In the genomic region with DNA sequence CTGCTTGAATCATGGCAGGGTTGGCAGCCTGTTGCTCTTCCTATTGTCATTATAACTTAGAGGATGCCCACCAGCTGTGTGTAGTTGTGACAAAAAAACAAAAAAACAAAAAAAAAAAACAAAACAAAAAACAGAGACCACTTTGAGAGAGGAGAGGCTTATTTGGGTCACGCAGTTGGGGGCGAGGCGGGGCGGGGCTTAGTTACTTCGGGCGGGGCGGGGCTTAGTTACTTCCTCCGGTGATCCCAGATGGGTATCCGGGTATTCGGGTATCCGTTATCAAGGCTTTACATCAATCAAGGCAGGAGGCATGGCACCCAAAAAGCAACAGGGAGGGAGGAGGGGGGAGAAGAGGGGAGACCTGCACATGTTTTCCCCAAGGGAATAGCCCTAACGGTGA, we compare ENCODE assay signal across 8 mouse cellular contexts. TPM values are rescaled to one million over a fixed set of nuclear protein-coding genes. Genes with fewer than 3 reads are reported as not detected.
DNase-seq lines count a peak whose midpoint lies in the region; ATAC-seq lines count a peak whose summit lies in the region.

No protein-coding gene starts in this region.

- peaks cover 7% of the 10 kb centered on the region; the same call in 1 of the 2 replicates for H3K4me1 ChIP-seq in heart, embryonic 12.5 days (replicated peaks)
- peaks cover 28% of the 10 kb centered on the region for H3K4me1 ChIP-seq in limb, embryonic 13.5 days

- H3K4me3 ChIP-seq in heart, embryonic 12.5 days: peak overlapping the region; percentile 33
- H3K4me3 ChIP-seq in limb, embryonic 13.5 days: no peak overlapping the region

- intact Hi-C loops in heart, postnatal 14 days (cut with DNase I): no loop called here

- H3K4me2 ChIP-seq in heart, embryonic 12.5 days: peak overlapping the region; percentile 62
- peak overlapping the region; percentile 27; the same call in 1 of the 2 replicates for H3K4me2 ChIP-seq in limb, embryonic 13.5 days (replicated peaks)

- DNase-seq in heart, postnatal 14 days: no peak
- DNase-seq in retina, embryonic 14.5 days (ENCODE audit: low spot score): peak; percentile 41
- DNase-seq in retina, postnatal 1 day: no peak
- peak; percentile 60 for DNase-seq in testis, postnatal 10 days (ENCODE audit: low spot score)
- DNase-seq in spleen, adult 12 weeks (ENCODE audit: low spot score): no peak
- no peak for DNase-seq in embryo, embryonic 11 days

- H3K36me3 ChIP-seq in heart, embryonic 12.5 days: no peaks in the 10 kb centered on the region
- no peaks in the 10 kb centered on the region; the same call in 1 of the 2 replicates for H3K36me3 ChIP-seq in limb, embryonic 13.5 days

- H3K9ac ChIP-seq in heart, embryonic 12.5 days: no peak overlapping the region
- H3K9ac ChIP-seq in limb, embryonic 13.5 days: no peak overlapping the region

- H3K27me3 ChIP-seq in heart, embryonic 12.5 days (replicated peaks): no peaks in the 10 kb centered on the region
- H3K27me3 ChIP-seq in limb, embryonic 13.5 days: no peaks in the 10 kb centered on the region

- H3K27ac ChIP-seq in heart, embryonic 12.5 days (ENCODE audit: poor library complexity, severe bottlenecking): no peak overlapping the region
- H3K27ac ChIP-seq in limb, embryonic 13.5 days: peak overlapping the region; percentile 61; the same call in 1 of the 2 replicates

- WGBS in heart, embryonic 12.5 days: 26% methylated on average over 12 of the region's 12 CpGs
- WGBS in limb, embryonic 13.5 days: 36% methylated on average over 12 of the region's 12 CpGs

- ATAC-seq in heart, embryonic 12.5 days (ENCODE audit: insufficient number of reproducible peaks, low FRiP score): no peak
- ATAC-seq in limb, embryonic 13.5 days (ENCODE audit: low FRiP score, low read depth): no peak

- H3K9me3 ChIP-seq in heart, embryonic 12.5 days (replicated peaks): no peaks in the 10 kb centered on the region
- H3K9me3 ChIP-seq in limb, embryonic 13.5 days: no peaks in the 10 kb centered on the region

RNA-seq across cellular contexts. Expression of a gene that starts 46.3 kb away (rescaled TPM):
- polyA plus RNA-seq in heart, embryonic 12.5 days (2016; fragmentation: Nextera tagmentation; extraction: Ambion mirVana): 36.1 and 38.7 TPM in 2 replicates
- total RNA-seq in heart, postnatal 14 days (2021): 1 to 10 TPM; 2.1 to 2.2 TPM
- 19.9 and 24.2 TPM in 2 replicates for polyA plus RNA-seq in limb, embryonic 13.5 days (2015; fragmentation: Nextera tagmentation; extraction: Ambion mirVana)

Comparison
In these comparisons a context has a peak if more than half of its experiments do, and no peak if none do; other contexts are left out.
1. DNase-seq: peak in retina, embryonic 14.5 days (single experiment) and testis, postnatal 10 days (single experiment); none in heart, postnatal 14 days (0 of 2), retina, postnatal 1 day (single experiment), spleen, adult 12 weeks (single experiment) and embryo, embryonic 11 days (single experiment).